Mouse (Mus musculus): ENCODE results near the gene Rhot2. TPM values are rescaled to one million over a fixed set of nuclear protein-coding genes. Genes with fewer than 3 reads are reported as not detected.
A peak's percentile ranks its signal among the peaks of the same experiment; 100 is the strongest.
"Not testable (repeated sequence)": the region's sequence is repeated elsewhere in the genome, so short reads cannot be mapped to it uniquely, and the experiment has no call there.

Rhot2 gene
- total RNA-seq, 1 experiment from 2014 or later = 95.9 TPM

DNA sequence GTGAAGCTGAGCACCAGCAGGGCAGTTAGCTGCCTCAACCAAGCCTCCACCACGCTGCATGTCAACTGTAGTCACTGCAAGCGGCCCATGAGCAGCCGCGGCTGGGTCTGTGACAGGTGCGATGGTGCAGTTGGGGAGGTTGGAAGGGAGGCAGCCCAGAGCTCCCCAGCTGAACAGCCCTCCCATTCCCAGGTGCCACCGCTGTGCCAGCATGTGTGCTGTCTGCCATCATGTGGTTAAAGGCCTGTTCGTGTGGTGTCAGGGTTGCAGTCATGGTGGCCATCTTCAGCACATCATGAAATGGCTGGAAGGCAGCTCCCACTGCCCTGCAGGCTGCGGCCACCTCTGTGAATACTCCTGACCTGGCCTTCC lies 16.4 kb downstream of the Rhot2 start:
- DNase-seq = no peak

DNA sequence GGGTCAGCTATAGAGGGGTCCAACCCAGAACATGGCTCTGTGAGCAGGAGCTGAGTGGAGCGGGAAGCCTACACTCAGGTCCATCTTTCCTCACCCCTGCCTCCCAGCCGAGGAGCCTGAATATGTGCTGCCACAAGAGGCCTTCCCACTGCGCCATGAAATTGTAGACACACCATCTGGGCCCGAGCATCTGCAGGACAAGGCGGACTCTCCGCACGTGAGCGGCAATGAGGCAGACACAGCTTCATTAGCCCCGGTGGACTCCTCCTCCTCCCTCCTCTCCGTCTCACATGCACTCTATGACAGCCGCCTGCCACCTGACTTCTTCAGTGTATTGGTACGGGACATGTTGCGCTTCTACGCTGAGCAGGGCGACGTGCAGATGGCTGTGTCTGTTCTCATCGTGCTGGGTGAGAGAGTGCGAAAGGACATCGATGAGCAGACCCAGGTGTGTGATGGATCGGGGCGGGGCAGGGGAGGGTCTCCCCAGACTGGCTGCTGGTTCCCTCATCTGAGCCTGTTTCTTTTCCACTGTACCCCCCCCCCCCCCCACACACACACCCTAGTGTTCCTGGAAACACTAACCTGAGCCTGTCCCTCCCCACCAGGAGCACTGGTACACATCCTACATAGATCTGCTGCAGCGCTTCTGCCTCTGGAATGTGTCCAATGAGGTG lies 17.0 kb downstream of the Rhot2 start:
- DNase-seq = no peak

DNA sequence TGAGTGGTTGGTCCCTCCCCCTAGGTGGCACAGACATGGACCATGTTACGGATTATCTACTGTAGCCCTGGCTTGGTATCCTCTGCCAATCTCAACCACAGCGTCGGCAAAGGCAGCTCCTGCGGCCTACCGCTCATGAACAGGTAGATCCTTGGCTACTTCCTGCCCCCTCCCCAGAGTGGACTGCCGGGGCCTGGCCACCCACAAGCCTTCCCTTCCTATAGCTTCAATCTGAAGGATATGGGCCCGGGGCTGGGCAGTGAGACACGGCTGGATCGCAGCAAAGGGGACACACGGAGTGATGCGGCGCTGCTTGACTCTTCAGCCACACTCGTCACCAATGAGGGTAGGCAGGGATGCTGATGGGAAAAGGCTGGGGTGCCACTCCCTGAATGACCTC lies 17.6 kb downstream of the Rhot2 start:
- no peak for DNase-seq

DNA sequence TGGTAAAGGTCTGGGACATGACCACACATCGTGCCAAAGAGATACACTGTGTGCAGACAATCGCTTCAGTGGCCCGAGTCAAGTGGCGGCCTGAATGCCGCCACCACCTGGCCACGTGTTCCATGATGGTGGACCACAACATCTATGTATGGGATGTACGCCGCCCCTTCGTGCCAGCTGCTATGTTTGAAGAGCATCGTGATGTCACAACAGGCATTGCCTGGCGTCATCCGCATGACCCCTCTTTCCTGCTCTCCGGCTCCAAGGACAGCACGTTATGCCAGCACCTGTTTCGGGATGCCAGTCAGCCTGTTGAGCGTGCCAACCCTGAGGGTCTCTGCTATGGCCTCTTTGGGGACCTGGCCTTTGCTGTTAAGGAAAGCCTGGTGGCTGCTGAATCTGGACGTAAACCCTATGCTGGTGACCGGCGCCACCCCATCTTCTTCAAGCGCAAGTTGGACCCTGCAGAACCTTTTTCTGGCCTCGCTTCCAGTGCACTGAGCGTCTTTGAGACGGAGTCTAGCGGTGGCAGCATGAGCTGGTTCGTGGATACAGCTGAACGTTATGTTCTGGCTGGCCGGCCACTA lies 18.6 kb downstream of the Rhot2 start:
- DNase-seq = no peak

DNA sequence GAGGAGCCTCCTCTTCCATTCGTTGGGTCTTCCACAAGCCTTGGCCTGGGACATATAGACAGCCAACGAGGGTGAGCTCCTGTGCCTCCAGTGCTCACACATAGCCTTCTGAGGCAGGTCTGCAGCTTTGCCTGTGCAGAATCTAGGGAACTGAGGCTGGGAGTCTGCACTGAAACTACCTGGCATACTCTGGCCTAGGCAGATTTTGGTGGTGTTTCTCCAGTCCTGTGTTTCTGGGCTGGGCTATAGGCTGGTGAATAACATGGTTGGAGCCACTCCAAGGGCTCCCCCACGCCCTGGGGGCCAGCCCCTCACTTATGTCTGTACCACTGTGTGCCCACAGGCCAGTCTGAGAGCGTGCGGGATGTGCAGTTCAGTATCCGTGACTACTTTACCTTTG lies 19.3 kb downstream of the Rhot2 start:
- DNase-seq = no peak

DNA sequence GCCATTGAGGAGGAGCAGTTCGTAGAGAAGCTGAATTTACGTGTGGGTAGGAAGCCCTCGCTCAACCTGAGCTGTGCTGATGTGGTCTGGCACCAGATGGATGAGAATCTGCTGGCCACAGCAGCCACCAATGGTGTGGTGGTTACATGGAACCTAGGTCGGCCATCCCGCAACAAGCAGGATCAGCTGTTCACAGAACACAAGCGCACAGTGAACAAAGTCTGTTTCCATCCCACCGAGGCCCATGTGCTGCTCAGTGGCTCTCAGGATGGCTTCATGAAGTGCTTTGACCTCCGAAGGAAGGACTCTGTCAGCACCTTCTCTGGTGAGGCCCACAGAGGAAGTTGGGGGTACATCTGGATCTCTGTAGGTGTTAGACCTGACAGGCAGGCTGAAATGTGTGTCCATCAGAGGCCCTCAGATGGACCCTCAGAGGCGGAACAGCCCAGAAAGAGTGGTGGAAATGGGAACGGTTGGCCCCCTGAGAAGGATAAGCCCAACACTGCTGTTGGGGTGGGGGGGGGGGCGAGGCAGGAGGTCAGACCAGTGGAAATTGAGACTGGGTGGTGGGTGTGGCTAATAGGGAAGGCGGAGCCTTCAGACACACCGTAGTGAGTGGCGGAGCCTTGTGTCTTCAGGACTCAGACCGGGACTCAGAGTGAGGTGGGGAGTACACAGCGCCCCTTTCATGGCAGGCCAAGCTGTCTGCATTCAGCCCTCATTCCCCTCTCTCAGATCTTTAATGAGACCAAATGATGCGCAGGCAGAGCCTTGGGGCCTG lies 20.1 kb downstream of the Rhot2 start:
- no peak for DNase-seq

DNA sequence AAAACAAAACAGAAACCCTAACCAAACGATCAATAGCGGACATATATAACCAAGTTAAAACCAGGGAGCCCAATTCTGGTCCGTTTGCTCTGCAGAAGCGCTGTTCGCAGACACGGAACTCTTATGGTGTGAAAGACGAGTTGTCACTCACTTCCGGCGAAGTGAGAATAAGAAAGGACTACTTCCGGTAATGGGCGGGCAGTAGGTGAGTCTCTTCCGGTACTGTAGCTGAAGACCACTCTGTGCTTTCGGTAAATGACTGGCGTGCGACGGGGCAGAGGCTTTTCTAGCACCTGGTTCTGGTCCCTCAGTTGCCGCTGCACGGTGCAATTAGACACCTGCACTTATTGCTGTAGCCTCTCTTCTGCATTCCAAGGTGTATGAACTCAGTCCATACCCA lies 21.2 kb downstream of the Rhot2 start, which contains the start of gene Wdr24:
TSS of gene Wdr24 (plus strand) at position 176 of the 400 bp plus-strand sequence.
- peak; percentile 82 for DNase-seq

DNA sequence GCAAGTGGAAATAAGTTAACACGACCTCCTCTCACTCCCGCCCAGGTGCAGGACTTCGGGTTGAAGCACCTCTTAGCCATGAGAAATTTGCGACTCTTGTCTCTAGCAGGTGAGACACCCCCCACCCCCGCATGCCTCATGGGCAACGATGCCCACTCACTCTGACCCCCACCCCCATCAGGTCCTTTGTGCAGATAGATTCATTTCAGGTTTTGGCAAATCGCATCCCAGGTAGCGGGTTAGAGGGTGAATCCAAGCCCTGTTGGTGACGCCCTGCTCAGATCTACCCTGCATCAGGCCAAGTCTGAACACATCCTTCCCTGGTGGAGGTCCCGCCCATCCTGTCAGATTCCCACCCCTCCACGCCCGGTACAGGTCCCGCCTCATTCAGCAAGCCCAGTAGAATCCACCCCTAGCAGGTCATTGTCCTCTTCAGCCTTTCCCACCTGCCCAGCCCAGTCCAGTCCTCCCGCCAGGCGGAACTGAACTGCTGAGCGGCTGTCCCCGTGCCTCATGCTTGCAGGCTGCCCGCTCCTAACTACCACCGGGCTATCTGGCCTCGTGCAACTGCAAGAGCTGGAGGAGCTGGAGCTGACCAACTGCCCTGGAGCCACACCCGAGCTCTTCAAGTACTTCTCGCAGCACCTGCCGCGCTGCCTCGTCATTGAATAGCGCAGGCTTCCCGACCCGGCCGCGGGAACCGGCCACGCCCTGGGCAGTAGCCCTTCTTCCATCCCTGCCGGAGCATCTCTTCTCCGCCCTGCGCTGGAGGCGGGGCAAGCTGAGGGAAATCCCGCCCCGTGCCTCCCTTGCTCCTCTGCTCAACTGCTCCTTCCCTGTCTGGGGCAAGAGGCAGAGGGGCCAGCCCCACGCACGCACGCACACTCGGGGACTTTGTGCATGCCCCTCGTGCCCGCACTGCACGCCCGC lies 25.5 kb downstream of the Rhot2 start:
- DNase-seq = no peak

DNA sequence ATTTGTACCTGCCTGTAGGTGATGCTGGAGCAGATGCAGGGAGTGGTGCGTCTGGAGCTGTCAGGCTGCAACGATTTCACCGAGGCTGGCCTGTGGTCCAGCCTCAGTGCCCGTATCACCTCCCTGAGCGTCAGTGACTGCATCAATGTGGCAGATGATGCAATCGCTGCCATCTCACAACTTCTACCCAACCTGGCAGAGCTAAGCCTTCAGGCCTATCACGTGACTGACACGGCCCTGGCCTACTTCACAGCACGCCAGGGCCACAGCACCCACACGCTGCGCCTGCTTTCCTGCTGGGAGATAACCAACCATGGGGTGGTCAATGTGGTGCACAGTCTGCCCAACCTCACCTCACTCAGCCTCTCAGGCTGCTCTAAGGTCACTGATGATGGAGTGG lies 27.0 kb downstream of the Rhot2 start:
- DNase-seq = peak; percentile 56

DNA sequence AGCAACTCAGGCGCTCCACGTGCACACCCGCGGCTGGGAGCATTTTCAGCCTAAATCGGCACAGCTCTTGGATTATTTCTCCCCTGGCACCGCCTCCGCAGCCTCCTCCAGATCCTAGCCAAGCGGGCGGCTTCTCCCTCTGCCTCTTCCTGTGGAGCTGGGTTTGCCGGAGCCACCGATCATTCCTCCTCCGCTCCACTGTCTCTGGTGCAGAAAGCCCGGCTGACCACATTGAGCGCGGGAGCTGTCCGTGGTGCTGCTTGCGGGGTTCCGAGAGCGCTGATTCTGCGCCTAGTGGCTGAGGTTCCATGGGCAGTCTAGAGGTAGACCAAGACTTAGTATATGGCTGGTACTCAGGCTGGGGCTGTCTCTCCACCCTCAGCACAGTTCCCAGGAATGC lies 31.2 kb downstream of the Rhot2 start:
- DNase-seq = peak; percentile 95

DNA sequence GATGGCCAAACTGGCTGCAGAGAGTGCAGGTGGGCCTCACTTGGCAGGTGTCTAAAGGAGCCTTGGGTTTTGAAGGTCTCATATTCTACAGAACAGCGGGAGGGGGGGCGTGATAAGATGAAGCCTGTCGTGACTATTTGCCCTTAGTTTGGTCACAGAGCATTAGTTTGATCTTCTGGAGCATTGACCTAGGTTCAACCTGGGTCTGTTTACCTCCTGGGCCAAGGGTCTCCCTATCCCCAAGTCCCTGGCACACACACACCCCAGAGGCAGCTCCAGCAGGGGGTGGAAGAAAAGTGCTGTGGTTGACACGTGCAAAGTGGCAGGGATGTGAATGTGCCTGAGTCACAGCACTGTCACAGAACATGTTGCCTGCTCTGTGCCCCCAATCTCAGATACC lies 33.8 kb downstream of the Rhot2 start:
- DNase-seq = no peak

DNA sequence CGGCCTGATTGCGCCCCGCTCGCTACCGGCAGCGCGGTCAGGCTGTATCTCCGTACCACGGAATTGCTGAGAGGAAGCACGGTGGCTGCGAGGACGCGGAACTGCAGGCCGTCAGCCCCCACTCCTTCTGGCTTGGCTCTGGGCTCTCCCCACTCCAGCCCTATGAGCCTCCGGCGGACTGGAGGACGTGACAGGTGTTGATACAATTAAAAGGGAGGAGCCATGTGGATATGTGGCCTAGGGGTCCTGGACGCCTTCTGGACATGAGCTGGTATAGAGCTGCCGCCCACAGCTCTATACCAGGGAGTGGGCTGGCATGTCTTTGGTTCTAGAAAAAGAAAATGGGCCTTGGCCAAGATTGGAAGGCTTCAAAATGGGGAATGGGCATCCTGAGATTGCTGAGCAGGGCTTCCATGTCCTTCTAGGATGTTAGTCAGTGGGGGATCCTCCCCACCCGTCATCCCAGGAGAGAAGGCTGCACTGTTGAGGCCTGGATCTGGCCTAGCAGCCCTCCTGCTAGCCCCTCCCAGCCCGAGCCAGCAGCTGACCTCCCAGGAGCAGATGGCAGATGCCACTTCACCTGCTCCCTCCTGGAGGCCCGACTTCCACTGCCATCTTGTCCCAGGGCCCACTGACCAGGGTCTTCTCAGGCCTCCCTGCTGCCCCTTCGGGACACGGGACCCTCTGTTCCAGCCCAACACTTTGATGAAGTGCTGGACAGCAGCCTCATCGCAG lies 34.9 kb downstream of the Rhot2 start:
- no peak for DNase-seq

DNA sequence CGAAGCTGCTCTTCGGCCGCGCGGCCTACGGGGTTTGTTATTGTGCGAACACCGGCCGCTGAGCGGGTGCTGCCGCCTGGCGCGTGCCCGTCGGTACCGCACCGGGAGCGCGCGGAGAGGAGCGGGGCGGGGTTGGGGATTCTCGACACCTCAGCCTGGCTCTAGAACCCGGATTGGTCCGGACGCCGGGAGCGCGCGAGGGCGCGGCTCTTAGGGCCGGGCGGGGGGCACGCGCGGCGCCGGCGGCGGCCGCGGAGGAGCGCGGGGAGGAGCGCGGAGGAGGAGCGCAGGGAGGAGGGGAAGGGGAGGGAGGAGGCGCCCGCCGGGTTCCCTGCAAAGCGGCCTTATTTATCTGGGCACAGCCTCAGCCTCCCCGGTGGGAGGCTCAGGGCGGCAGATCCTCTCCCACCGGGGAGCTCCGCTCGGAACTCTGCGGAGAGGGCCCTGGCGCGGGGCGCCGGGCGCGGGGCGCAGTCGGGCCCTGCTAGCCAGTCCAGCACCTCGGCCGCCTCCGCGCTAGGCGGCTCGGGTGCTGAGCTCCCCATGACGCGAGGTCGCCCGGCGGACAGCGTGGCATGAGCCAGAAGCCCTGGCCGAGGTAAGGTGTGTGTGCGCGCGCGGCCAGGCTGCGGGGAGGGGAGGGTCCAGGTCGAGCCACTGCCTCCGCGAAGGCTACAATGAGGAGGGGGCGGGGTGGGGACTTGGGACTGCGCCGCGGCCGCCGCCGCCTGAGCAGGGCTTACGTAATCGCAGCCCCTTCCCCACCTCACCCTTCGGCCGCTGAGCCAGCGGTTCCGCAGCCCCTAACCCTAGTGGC lies 35.7 kb downstream of the Rhot2 start, which contains the start of gene Fbxl16:
TSS of gene Fbxl16 (plus strand) at position 297 of the 817 bp plus-strand sequence.
- DNase-seq = peak; percentile 92

DNA sequence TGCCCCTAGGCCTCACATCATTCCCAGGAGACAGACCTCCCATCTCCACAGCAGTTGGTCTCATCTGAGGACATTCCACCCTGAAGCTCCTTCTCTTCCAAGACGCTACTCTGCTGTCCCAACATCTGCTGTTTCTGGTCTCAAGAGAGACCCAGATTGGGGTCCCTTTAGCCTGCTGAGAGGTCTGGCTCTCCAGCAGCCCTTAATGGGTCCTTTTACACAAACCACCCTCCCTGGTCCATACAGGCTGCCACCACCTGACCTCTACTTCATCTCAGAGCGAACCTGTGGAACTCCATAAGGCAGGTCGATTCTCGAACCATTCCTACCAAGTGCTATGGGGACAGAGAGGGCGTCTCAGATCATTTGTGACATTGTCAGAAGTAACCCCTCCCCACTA lies 36.6 kb downstream of the Rhot2 start:
- DNase-seq = no peak

DNA sequence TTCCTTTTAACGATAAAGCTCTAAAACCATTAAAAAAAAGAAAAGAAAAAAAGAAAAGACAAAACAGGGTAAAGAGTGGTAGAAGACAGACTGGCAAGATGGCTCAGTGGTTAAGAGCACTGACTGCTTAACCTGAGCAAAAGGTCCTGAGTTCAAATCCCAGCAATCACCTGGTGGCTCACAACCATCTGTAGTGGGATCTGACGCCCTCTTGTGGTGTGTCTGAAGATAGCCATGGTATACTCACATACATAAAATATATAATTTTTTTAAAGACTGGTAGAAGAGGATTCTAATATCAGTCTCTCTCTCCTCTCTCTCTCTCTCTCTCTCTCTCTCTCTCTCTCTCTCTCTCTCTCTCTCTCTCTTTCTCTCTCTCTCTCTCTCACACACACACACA lies 37.2 kb downstream of the Rhot2 start:
- DNase-seq = not testable (repeated sequence)

DNA sequence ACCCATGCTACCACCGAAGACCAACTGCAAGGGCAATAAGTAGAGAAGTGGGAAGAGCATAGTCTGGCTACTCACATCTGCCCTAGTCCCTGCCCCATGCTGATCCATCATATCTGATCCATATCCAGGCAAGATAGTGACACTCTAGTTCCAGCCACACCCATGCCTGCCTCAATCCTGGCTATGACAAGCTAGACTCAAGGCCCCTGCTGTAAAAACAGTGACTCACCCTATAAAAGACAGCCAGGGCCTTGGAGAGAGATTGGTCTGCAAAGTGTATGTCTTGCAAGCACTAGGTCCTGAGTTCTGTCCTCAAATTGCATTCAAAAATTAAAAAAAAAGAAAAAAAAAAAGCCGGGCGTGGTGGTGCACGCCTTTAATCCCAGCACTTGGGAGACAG lies 38.1 kb downstream of the Rhot2 start:
- DNase-seq = peak; percentile 67

DNA sequence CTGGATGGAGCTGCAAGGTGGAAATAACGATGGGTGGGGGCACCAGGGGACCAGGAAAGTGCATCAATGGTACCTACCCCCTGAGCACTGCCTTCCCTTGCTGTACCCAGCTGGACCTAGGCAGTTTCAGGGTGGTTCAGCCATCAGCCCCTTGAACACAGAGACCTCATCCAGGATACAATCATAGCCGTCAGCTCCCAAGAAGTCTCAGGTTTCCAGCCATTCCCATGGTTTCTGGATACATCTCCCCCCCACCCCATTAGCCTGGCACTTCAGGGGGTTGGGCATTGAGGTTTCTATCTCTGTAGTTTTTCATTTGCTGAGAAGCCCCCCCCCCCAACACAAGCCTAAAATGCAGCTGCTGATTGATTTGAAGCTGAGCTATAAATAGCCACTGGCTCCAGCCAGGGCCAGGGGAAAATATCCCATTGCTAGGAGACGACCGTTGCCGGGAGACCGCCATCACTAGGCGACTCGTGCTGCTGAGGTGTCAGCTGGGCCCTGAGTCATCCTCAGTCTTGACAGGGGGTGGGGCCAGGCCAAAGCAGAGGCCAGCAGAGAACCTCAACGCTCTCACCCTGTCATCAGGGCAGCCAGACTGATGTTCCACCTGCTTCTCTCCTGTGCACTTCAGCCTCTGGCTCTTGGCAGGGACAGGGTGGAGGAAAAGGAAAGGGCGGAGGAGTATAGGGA lies 41.7 kb downstream of the Rhot2 start:
- peak; percentile 92 for DNase-seq

DNA sequence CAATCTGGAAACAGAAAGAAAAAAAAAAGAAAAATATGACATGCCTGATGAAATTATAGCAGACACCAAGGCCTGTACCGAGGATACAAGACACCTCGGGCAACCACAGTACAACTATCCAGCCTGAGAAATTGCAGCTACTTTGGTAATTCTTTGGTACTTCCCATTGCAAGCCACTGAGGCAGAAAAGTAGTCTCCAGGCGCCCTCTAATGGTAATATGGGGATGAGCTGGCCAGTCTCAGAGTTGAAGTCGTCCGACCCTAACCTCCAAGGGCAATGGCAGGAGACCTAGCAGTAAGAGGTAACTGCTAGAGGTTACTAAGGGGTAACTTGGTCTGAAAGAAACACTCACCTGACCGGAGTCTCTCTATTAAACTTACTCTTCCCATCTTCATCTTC lies 43.6 kb downstream of the Rhot2 start:
- peak; percentile 76 for DNase-seq

DNA sequence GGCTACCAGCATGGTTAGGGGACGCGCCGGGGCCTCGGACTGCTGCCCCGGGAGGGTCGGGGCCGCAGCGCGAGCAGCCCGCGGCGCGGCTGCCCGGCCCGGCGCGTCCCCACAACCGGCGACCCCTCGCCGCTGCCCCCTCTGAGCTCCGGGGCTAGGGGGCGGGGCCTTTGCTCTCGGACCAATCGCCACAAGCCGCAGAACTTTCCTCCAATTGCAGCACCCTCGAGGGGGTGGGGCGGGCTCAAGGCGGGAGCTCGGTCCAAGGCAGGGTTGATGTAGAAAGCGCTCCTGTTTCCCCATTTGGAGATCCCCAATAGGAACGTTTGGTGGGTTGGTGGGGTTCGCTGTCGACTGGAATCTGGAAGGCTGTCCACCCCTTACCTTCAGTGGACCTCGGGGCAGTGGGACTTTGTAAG lies 47.7 kb downstream of the Rhot2 start, which contains the start of gene Metrn:
TSS of gene Metrn (minus strand) at position 186 of the 419 bp plus-strand sequence.
- peak; percentile 95 for DNase-seq
